Mouse (Mus musculus) heart, embryonic 15.5 days (tissue): Measurements from ENCODE around the gene Prss27. TPM values are rescaled to one million over a fixed set of nuclear protein-coding genes. Genes with fewer than 3 reads are reported as not detected.
"Not testable (repeated sequence)": the region's sequence is repeated elsewhere in the genome, so short reads cannot be mapped to it uniquely, and the experiment has no call there.

Experiments used
- ATAC-seq: fragments of 200-750 bp; cut with Nextera tagmentation; replicated peaks from 2 replicates; pipeline ENCODE4 v1.8.0; 2017; ENCODE audit warnings: low read depth, moderate TSS enrichment; ENCODE audit not compliant: insufficient number of reproducible peaks, insufficient read depth, low FRiP score
- H3K27ac ChIP-seq: fragments of 300-500 bp; sonication (generic); 2 replicates; pipeline ENCODE4 v1.5.1; 2015; ENCODE audit warnings: mild to moderate bottlenecking, inconsistent platforms
- H3K27me3 ChIP-seq: fragments of 300-500 bp; sonication (generic); 2 replicates; pipeline ENCODE4 v1.6.1; 2015; ENCODE audit warnings: inconsistent platforms
- H3K36me3 ChIP-seq: fragments of 300-500 bp; sonication (generic); 2 replicates; pipeline ENCODE4 v1.6.1; 2015; ENCODE audit warnings: mild to moderate bottlenecking, inconsistent platforms
- H3K4me1 ChIP-seq: fragments of 300-500 bp; sonication (generic); replicated peaks from 2 replicates; pipeline ENCODE4 v1.6.1; 2015; ENCODE audit warnings: inconsistent platforms
- H3K4me2 ChIP-seq: fragments of 300-500 bp; sonication (generic); 2 replicates; pipeline ENCODE4 v1.6.1; 2015; ENCODE audit warnings: inconsistent platforms, mild to moderate bottlenecking, moderate library complexity
- H3K4me3 ChIP-seq: fragments of 300-500 bp; sonication (generic); 2 replicates; pipeline ENCODE4 v1.5.1; 2015; ENCODE audit warnings: mild to moderate bottlenecking, inconsistent platforms
- H3K9ac ChIP-seq: fragments of 300-500 bp; sonication (generic); 2 replicates; pipeline ENCODE4 v1.6.1; 2015; ENCODE audit warnings: mild to moderate bottlenecking, inconsistent platforms
- H3K9me3 ChIP-seq: fragments of 300-500 bp; sonication (generic); replicated peaks from 2 replicates; pipeline ENCODE4 v1.6.1; 2016; ENCODE audit warnings: inconsistent platforms
- WGBS: fragments of 180-500 bp; shearing (Covaris S2); methylation state at CpG from one replicate; pipeline ENCODE4 v1.1.7; 2015; ENCODE audit warnings: mixed read lengths; 5-methylcytosine and 5-hydroxymethylcytosine counted together
- microRNA-seq: library from miRNA; unstranded; fragments of <30 nt; microRNA quantifications from one replicate; pipeline ENCODE4, GENCODE M21; 2016
- polyA plus RNA-seq: library from polyadenylated mRNA; unstranded; fragments of >200 nt; fragmentation: Nextera tagmentation; extraction: Ambion mirVana; gene quantifications from 2 replicates; pipeline ENCODE4 v1.2.1, GENCODE M21; 2015

Prss27 gene
- polyA plus RNA-seq, 1 experiment from 2014 or later = not detected

DNA sequence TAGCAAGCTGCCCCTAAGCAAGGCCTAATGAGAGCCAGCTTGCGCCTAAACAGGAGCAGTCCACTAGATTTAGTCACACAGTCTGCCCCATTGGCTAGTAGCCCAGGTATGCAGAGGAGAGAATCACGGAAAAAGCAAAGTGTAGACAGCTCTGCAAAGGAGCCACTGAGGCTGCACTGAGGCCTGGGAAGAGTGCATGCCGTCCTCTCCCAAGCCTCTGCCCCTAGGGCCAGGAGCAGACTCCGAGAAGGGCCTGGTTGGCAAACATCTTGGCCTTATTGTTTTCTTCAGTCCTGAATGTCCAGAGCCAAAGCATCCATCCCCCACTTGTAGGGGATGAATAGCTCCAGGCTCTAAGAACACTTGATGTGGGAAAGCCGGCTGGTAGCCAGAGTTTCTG, 30.3 kb downstream of the Prss27 start:
- no peak overlapping the region for H3K27ac ChIP-seq
- WGBS = 67% methylated on average over 5 of the region's 5 CpGs
- peaks cover 21% of the 10 kb centered on the region for H3K4me1 ChIP-seq
- no peak overlapping the region for H3K4me3 ChIP-seq
- no peak overlapping the region for H3K4me2 ChIP-seq
- H3K36me3 ChIP-seq = no peaks in the 10 kb centered on the region
- no peaks in the 10 kb centered on the region for H3K27me3 ChIP-seq
- H3K9ac ChIP-seq = no peak overlapping the region
- no peaks in the 10 kb centered on the region for H3K9me3 ChIP-seq
- ATAC-seq = no peak

- no peak for ATAC-seq
- WGBS = 85% methylated on average over 3 of the region's 3 CpGs
- Histone ChIP-seq H3K9me3 (no peaks in the 10 kb centered on the region), H3K36me3 (no peaks in the 10 kb centered on the region), H3K27ac (no peak overlapping the region), H3K27me3 (no peaks in the 10 kb centered on the region), H3K4me1 (peaks cover 21% of the 10 kb centered on the region), H3K4me3 (no peak overlapping the region), H3K4me2 (no peak overlapping the region), H3K9ac (no peak overlapping the region)
Observed at GRCm38 (mm10) chr17:24069531-24069930, 31.6 kb downstream of the Prss27 start.

- peak; percentile 97 for ATAC-seq
- under 1% methylated on average over 62 of the region's 62 CpGs for WGBS
- Histone ChIP-seq H3K9ac (peak within 1 kb of the TSS; percentile 98), H3K9me3 (no peaks in the 10 kb centered on the region), H3K27ac (peak within 1 kb of the TSS; percentile 90), H3K4me1 (peaks cover 18% of the 10 kb centered on the region), H3K27me3 (no peaks in the 10 kb centered on the region), H3K36me3 (peaks cover 16% of the 10 kb centered on the region), H3K4me2 (peak within 1 kb of the TSS; percentile 79), H3K4me3 (peak within 1 kb of the TSS; percentile 98)
Observed at GRCm38 (mm10) chr17:24072919-24073696, 35.2 kb downstream of the Prss27 start, which contains the start of gene Kctd5. Gene Kctd5, minus strand, starts transcription at chr17:24073485.

GRCm38 (mm10) chr17:24077101-24077500, 39.2 kb downstream of the Prss27 start:
- H3K27me3 ChIP-seq = no peaks in the 10 kb centered on the region
- H3K36me3 ChIP-seq = peaks cover 39% of the 10 kb centered on the region
- no peak for ATAC-seq
- H3K4me3 ChIP-seq = no peak overlapping the region
- no peaks in the 10 kb centered on the region for H3K9me3 ChIP-seq
- 81% methylated on average over 2 of the region's 2 CpGs for WGBS
- H3K4me2 ChIP-seq = no peak overlapping the region
- H3K27ac ChIP-seq = no peak overlapping the region
- peaks cover 5% of the 10 kb centered on the region for H3K4me1 ChIP-seq
- no peak overlapping the region for H3K9ac ChIP-seq

DNA sequence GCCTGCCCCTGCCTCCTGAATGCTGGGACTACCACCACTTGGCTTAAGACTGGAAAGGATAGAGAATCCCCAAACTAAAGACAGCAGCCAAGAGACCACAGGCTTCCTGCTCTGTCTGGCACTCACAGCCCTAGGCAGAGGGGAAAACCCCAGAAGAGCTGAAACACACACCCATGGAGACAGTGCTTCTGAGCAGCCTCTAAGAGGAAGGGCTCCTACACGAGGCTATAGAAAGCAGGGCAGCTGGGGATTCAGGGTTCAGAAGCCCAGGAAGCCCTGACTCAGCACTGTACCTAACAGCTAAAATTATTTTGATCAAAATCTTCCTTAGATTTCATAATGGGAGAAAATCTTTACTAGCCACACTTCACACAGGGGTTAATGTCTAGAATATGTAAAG, 46.6 kb downstream of the Prss27 start:
- H3K27ac ChIP-seq = no peak overlapping the region
- H3K9ac ChIP-seq = no peak overlapping the region
- no peaks in the 10 kb centered on the region for H3K4me1 ChIP-seq
- H3K27me3 ChIP-seq = no peaks in the 10 kb centered on the region
- H3K4me2 ChIP-seq = no peak overlapping the region
- WGBS = 52% methylated on average over 1 of the region's 1 CpGs
- H3K4me3 ChIP-seq = no peak overlapping the region
- H3K36me3 ChIP-seq = peaks cover 35% of the 10 kb centered on the region
- no peak for ATAC-seq
- H3K9me3 ChIP-seq = no peaks in the 10 kb centered on the region

GRCm38 (mm10) chr17:24086399-24086798, 48.5 kb downstream of the Prss27 start:
- not testable (repeated sequence) for H3K4me1 ChIP-seq, H3K27ac ChIP-seq, H3K9ac ChIP-seq, H3K9me3 ChIP-seq, H3K4me3 ChIP-seq, H3K4me2 ChIP-seq, ATAC-seq, H3K27me3 ChIP-seq
- peaks cover 33% of the 10 kb centered on the region for H3K36me3 ChIP-seq
- WGBS = 79% methylated on average over 4 of the region's 4 CpGs

GRCm38 (mm10) chr17:24090575-24090974, 52.6 kb downstream of the Prss27 start:
- no peak for ATAC-seq
- Histone ChIP-seq H3K9me3 (no peaks in the 10 kb centered on the region), H3K4me3 (no peak overlapping the region), H3K27me3 (no peaks in the 10 kb centered on the region), H3K4me2 (no peak overlapping the region), H3K36me3 (peaks cover 37% of the 10 kb centered on the region), H3K4me1 (0 out of 2 replicates have a peak, but pooled peaks cover 3% of the 10 kb centered on the region), H3K27ac (no peak overlapping the region), H3K9ac (no peak overlapping the region)
- WGBS = 82% methylated on average over 1 of the region's 1 CpGs

Small RNA genes lying within 50 kb of the gene (microRNA-seq; reads per million reads assigned to microRNA genes)
- not detected for gene Gm27700

Other genes starting within 250 kb of the Prss27 start
- 315 and 320 TPM in 2 replicates for gene Srrm2, start 247.6 kb upstream of the Prss27 start, polyA plus RNA-seq
- gene Elob, start 209.0 kb upstream of the Prss27 start, polyA plus RNA-seq = 782 and 921 TPM in 2 replicates
- 0.13 TPM in 1 of 2 replicates, not detected in the other for gene Prss33, start 202.1 kb upstream of the Prss27 start, polyA plus RNA-seq
- not detected in 2 replicates for gene Prss32, start 194.3 kb upstream of the Prss27 start, polyA plus RNA-seq
- 0.06 and 0.33 TPM in 2 replicates for gene Prss41, start 194.0 kb upstream of the Prss27 start, polyA plus RNA-seq
- gene Prss21, start 170.1 kb upstream of the Prss27 start, polyA plus RNA-seq = not detected in 2 replicates
- gene Dcpp1, start 157.3 kb upstream of the Prss27 start, polyA plus RNA-seq = not detected in 2 replicates
- not detected in 2 replicates for gene Dcpp2, start 157.3 kb upstream of the Prss27 start, polyA plus RNA-seq
- not detected in 2 replicates for gene Dcpp3, start 120.7 kb upstream of the Prss27 start, polyA plus RNA-seq
- gene Sbp, start 96.5 kb upstream of the Prss27 start, polyA plus RNA-seq = not detected in 2 replicates
- not detected in 2 replicates for gene Sbpl, start 82.9 kb upstream of the Prss27 start, polyA plus RNA-seq
- gene Prss30, start 57.6 kb upstream of the Prss27 start, polyA plus RNA-seq = 0.34 TPM in 1 of 2 replicates, not detected in the other
- 0.13 TPM in 1 of 2 replicates, not detected in the other for gene Prss22, start 40.0 kb upstream of the Prss27 start, polyA plus RNA-seq
- gene Kctd5, start 35.3 kb downstream of the Prss27 start, polyA plus RNA-seq = 31.3 and 37.6 TPM in 2 replicates
- 37.7 and 39.5 TPM in 2 replicates for gene Pdpk1, start 112.8 kb downstream of the Prss27 start, polyA plus RNA-seq
- 20.6 and 28.8 TPM in 2 replicates for gene Amdhd2, start 125.6 kb downstream of the Prss27 start, polyA plus RNA-seq
- 447 and 510 TPM in 2 replicates for gene Atp6v0c, start 131.6 kb downstream of the Prss27 start, polyA plus RNA-seq
- 3.6 and 3.8 TPM in 2 replicates for gene Tbc1d24, start 167.4 kb downstream of the Prss27 start, polyA plus RNA-seq
- 1.9 and 2.9 TPM in 2 replicates for gene Ntn3, start 171.4 kb downstream of the Prss27 start, polyA plus RNA-seq
- 4.3 and 7.3 TPM in 2 replicates for gene Tedc2, start 182.7 kb downstream of the Prss27 start, polyA plus RNA-seq
- 29.2 and 36.1 TPM in 2 replicates for gene Ccnf, start 213.3 kb downstream of the Prss27 start, polyA plus RNA-seq